Mouse (Mus musculus): ENCODE data around the gene Hps4. TPM values are rescaled to one million over a fixed set of nuclear protein-coding genes. Genes with fewer than 3 reads are reported as not detected.

Gene Hps4
- polyA plus RNA-seq, 1 experiment from 2014 or later: 30.0 TPM

Other genes starting within 250 kb of the Hps4 start
- 1.4 and 1.9 TPM in 2 replicates for gene Cryba4, start 90.6 kb upstream of the Hps4 start, polyA plus RNA-seq (2014; fragmentation: Nextera tagmentation; extraction: Ambion mirVana)
- 0.59 and 0.88 TPM in 2 replicates for gene Crybb1, start 87.3 kb upstream of the Hps4 start, polyA plus RNA-seq (2014; fragmentation: Nextera tagmentation; extraction: Ambion mirVana)
- 27.0 and 32.3 TPM in 2 replicates for gene Tpst2, start 66.4 kb upstream of the Hps4 start, polyA plus RNA-seq (2014; fragmentation: Nextera tagmentation; extraction: Ambion mirVana)
- gene Tfip11, start 16.7 kb upstream of the Hps4 start, polyA plus RNA-seq (2014; fragmentation: Nextera tagmentation; extraction: Ambion mirVana): 17.6 and 22.8 TPM in 2 replicates
- 49.8 and 50.5 TPM in 2 replicates for gene Srrd, start within 50 bp of the Hps4 start, polyA plus RNA-seq (2014; fragmentation: Nextera tagmentation; extraction: Ambion mirVana)
- gene Gm6583, start 12.9 kb downstream of the Hps4 start, polyA plus RNA-seq (2014; fragmentation: Nextera tagmentation; extraction: Ambion mirVana): 0.13 and 0.26 TPM in 2 replicates
- gene Asphd2, start 51.8 kb downstream of the Hps4 start, polyA plus RNA-seq (2014; fragmentation: Nextera tagmentation; extraction: Ambion mirVana): 26.0 and 41.6 TPM in 2 replicates
- 0.14 and 0.28 TPM in 2 replicates for gene Gm6588, start 106.3 kb downstream of the Hps4 start, polyA plus RNA-seq (2014; fragmentation: Nextera tagmentation; extraction: Ambion mirVana)
- 4.9 and 5.1 TPM in 2 replicates for gene Sez6l, start 234.1 kb downstream of the Hps4 start, polyA plus RNA-seq (2014; fragmentation: Nextera tagmentation; extraction: Ambion mirVana)

Data from hindbrain, embryonic 11.5 days (tissue).